In the genomic region with DNA sequence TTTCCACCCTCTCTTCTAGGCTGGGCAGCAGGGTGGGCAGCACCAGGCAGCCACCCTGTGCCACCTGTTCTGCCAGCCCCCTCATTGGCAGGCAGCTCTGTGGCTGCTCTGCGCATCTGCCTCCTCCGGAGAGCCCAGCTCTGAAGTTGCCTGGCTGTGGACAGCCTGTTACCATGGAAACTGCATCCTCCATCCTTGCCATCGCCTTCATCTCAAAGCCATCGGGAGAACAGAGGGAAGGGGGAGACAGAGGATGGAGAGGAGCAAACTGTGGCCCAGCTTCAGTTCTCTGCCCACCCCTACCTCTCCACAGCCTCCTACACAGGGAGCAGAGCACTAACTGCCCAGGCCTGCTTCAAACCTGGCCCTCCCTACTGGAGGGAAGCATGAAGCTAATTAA, we compare ENCODE assay signal across 13 mouse cellular contexts. TPM values are rescaled to one million over a fixed set of nuclear protein-coding genes. Genes with fewer than 3 reads are reported as not detected.
A peak's percentile ranks its signal among the peaks of the same experiment; 100 is the strongest.
DNase-seq lines count a peak whose midpoint lies in the region; ATAC-seq and TF ChIP-seq lines count a peak whose summit lies in the region.
"Had no signal": no experiment of that assay in that cellular context is flagged by ENCODE, and none has a peak within 500 bp of the region (broad histone marks: within the 10 kb centered on the region; RNA-seq: fewer than 3 reads in every experiment).

No protein-coding gene starts in this region.

- H3K9me3 ChIP-seq in hindbrain, embryonic 14.5 days (ENCODE audit: control insufficient read depth, low read length) = no peaks in the 10 kb centered on the region
- H3K9me3 ChIP-seq: liver, embryonic 13.5 days had no signal

- TF ChIP-seq CTCF in gastrocnemius, adult 2 months (IDR thresholded peaks at IDR 0.05) = no peak

- no peak overlapping the region for H3K9ac ChIP-seq in hindbrain, embryonic 14.5 days
- H3K9ac ChIP-seq: liver, embryonic 13.5 days had no signal

- peaks cover 45% of the 10 kb centered on the region for H3K36me3 ChIP-seq in hindbrain, embryonic 14.5 days (replicated peaks; ENCODE audit: control insufficient read depth, insufficient read depth)

- WGBS in hindbrain, embryonic 14.5 days = 33% methylated on average over 4 of the region's 4 CpGs

- no peak overlapping the region for H3K4me3 ChIP-seq in hindbrain, embryonic 14.5 days (replicated peaks; ENCODE audit: low read length)
- no peak overlapping the region for H3K4me3 ChIP-seq in gastrocnemius, adult 2 months
- H3K4me3 ChIP-seq: liver, embryonic 13.5 days had no signal

- H3K4me1 ChIP-seq in hindbrain, embryonic 14.5 days (replicated peaks; ENCODE audit: control insufficient read depth, insufficient read depth, low read length) = peaks cover 15% of the 10 kb centered on the region
- H3K4me1 ChIP-seq: liver, embryonic 13.5 days had no signal

- intact Hi-C loops in left cerebral cortex, postnatal 25 days (cut with DNase I) = no loop called here
- intact Hi-C loops in gastrocnemius, adult 2 months (cut with DNase I) = no loop called here

- peak overlapping the region; percentile 19; the same call in 1 of the 2 replicates for H3K4me2 ChIP-seq in hindbrain, embryonic 14.5 days (replicated peaks)
- H3K4me2 ChIP-seq: liver, embryonic 13.5 days had no signal

- peak overlapping the region; percentile 82 for H3K27ac ChIP-seq in hindbrain, embryonic 14.5 days
- no peak overlapping the region for H3K27ac ChIP-seq in gastrocnemius, adult 2 months
- H3K27ac ChIP-seq: liver, embryonic 13.5 days had no signal

- peak; percentile 72 to 78 for DNase-seq in cerebellum, postnatal 10 days
- DNase-seq in cerebellum, adult 8-10 months = no peak
- peak; percentile 61 for DNase-seq in hindbrain, embryonic 14.5 days (ENCODE audit: low spot score)
- peak; percentile 80 to 96 for DNase-seq in left cerebral cortex, postnatal 25 days (ENCODE audit: low spot score in 2 of 2)
- peak; percentile 76 to 82 for DNase-seq in right cerebral cortex, adult 2 months (ENCODE audit: low spot score in 2 of 2)
- DNase-seq in gastrocnemius, adult 2 months = no peak
- no peak for DNase-seq in heart, adult 8-10 months (ENCODE audit: low spot score)
- DNase-seq: gastrocnemius, postnatal 14 days; heart, postnatal 14 days; kidney, postnatal 10 days; liver, embryonic 13.5 days had no signal

- peak; percentile 82 for ATAC-seq in hindbrain, embryonic 14.5 days (ENCODE audit: low FRiP score)
- ATAC-seq in erythroblast, adult 5-6 weeks (replicated peaks; ENCODE audit: low FRiP score, poor library complexity, severe bottlenecking) = no peak

- H3K27me3 ChIP-seq in hindbrain, embryonic 14.5 days (ENCODE audit: control insufficient read depth, insufficient read depth, low read length) = no peaks in the 10 kb centered on the region
- H3K27me3 ChIP-seq: liver, embryonic 13.5 days had no signal

RNA-seq across cellular contexts. Expression of a gene that starts 8.6 kb away (rescaled TPM):
- polyA plus RNA-seq in hindbrain, embryonic 14.5 days (2014; fragmentation: Nextera tagmentation; extraction: Ambion mirVana) = 8.3 and 9.0 TPM in 2 replicates
- total RNA-seq in left cerebral cortex, postnatal 25 days (2021) = 10 to 100 TPM; 54.6 to 56.2 TPM
- not detected for total RNA-seq in gastrocnemius, adult 2 months (2021)
- total RNA-seq in erythroblast, adult 5-6 weeks (2015; ENCODE audit: low replicate concordance) = not detected in 2 replicates
- total RNA-seq in erythroblast, adult 5-6 weeks (2017; ENCODE audit: low replicate concordance) = not detected in 2 replicates
- total RNA-seq in heart, adult 8-10 months (2022) = not detected
- total RNA-seq: gastrocnemius, postnatal 14 days; heart, postnatal 14 days had no signal
- polyA plus RNA-seq: liver, embryonic 13.5 days had no signal

RNA-seq across cellular contexts. Expression of a gene that starts 21.3 kb away (rescaled TPM):
- 65.7 and 77.9 TPM in 2 replicates for polyA plus RNA-seq in hindbrain, embryonic 14.5 days (2014; fragmentation: Nextera tagmentation; extraction: Ambion mirVana)
- 100 to 1,000 TPM in 1 of 2 experiments, 10 to 100 TPM in 1; 96.3 to 106 TPM for total RNA-seq in left cerebral cortex, postnatal 25 days (2021)
- total RNA-seq in gastrocnemius, adult 2 months (2021) = 10 to 100 TPM; 31.7 to 32.6 TPM
- total RNA-seq in erythroblast, adult 5-6 weeks (2015; ENCODE audit: low replicate concordance) = 1.9 and 9.0 TPM in 2 replicates
- 8.8 and 10.9 TPM in 2 replicates for total RNA-seq in erythroblast, adult 5-6 weeks (2017; ENCODE audit: low replicate concordance)
- 10 to 100 TPM; 46.0 to 53.2 (median 47.4) TPM for total RNA-seq in heart, adult 8-10 months (2022)

RNA-seq across cellular contexts. Expression of a gene that starts 38.1 kb away (rescaled TPM):
- polyA plus RNA-seq in hindbrain, embryonic 14.5 days (2014; fragmentation: Nextera tagmentation; extraction: Ambion mirVana) = not detected in 2 replicates
- not detected for total RNA-seq in left cerebral cortex, postnatal 25 days (2021)
- not detected for total RNA-seq in gastrocnemius, adult 2 months (2021)
- not detected in 2 replicates for total RNA-seq in erythroblast, adult 5-6 weeks (2015; ENCODE audit: low replicate concordance)
- total RNA-seq in erythroblast, adult 5-6 weeks (2017; ENCODE audit: low replicate concordance) = not detected in 2 replicates
- total RNA-seq in heart, adult 8-10 months (2022) = not detected
- total RNA-seq: adrenal gland, postnatal 4 days; gastrocnemius, postnatal 14 days; heart, postnatal 14 days had no signal
- polyA plus RNA-seq: liver, embryonic 13.5 days had no signal

Comparison
In these comparisons a context has a peak if more than half of its experiments do, and no peak if none do; other contexts are left out.
1. DNase-seq: peak in cerebellum, postnatal 10 days (2 of 2), hindbrain, embryonic 14.5 days (single experiment), left cerebral cortex, postnatal 25 days (2 of 2) and right cerebral cortex, adult 2 months (2 of 2); none in cerebellum, adult 8-10 months (single experiment), gastrocnemius, adult 2 months (single experiment) and heart, adult 8-10 months (single experiment).
2. RNA of a gene that starts 8.6 kb away (total RNA-seq): 54.6 to 56.2 TPM in left cerebral cortex, postnatal 25 days; not detected in gastrocnemius, adult 2 months, not detected in erythroblast, adult 5-6 weeks and not detected in heart, adult 8-10 months; every median in the first group is over 10 times any median in the second.